Mouse (Mus musculus): ENCODE data around the gene Homer1. TPM values are rescaled to one million over a fixed set of nuclear protein-coding genes. Genes with fewer than 3 reads are reported as not detected.
A peak's percentile ranks its signal among the peaks of the same experiment; 100 is the strongest.

Gene Homer1
- polyA plus RNA-seq, 1 experiment from 2014 or later = 11.1 TPM

- Histone ChIP-seq H3K36me3 (ENCODE audit: control insufficient read depth, insufficient read depth, low read length) (no peaks in the 10 kb centered on the region), H3K4me3 (ENCODE audit: low read depth, low read length) (no peak overlapping the region), H3K27me3 (ENCODE audit: control insufficient read depth, insufficient read depth, low read length) (no peaks in the 10 kb centered on the region), H3K4me2 (no peak overlapping the region), H3K4me1 (ENCODE audit: control insufficient read depth, insufficient read depth, low read length) (no peaks in the 10 kb centered on the region), H3K9ac (ENCODE audit: low read length) (no peak overlapping the region), H3K9me3 (ENCODE audit: control insufficient read depth, low read length) (no peaks in the 10 kb centered on the region), H3K27ac (ENCODE audit: low read depth, low read length) (no peak overlapping the region)
- 92% methylated on average over 3 of the region's 3 CpGs for WGBS
- ATAC-seq (ENCODE audit: low FRiP score) (no peak), DNase-seq (ENCODE audit: low spot score, missing footprints) (peak; percentile 69)
Observed at GRCm38 (mm10) chr13:93326326-93326725, 26.9 kb downstream of the Homer1 start.

- no peak overlapping the region for H3K27ac ChIP-seq (ENCODE audit: low read depth, low read length)
- H3K4me3 ChIP-seq (ENCODE audit: low read depth, low read length) = no peak overlapping the region
- no peaks in the 10 kb centered on the region for H3K36me3 ChIP-seq (ENCODE audit: control insufficient read depth, insufficient read depth, low read length)
- H3K4me2 ChIP-seq = no peak overlapping the region
- no peaks in the 10 kb centered on the region for H3K9me3 ChIP-seq (ENCODE audit: control insufficient read depth, low read length)
- H3K4me1 ChIP-seq (ENCODE audit: control insufficient read depth, insufficient read depth, low read length) = no peaks in the 10 kb centered on the region
- 78% methylated on average over 2 of the region's 2 CpGs for WGBS
- H3K27me3 ChIP-seq (ENCODE audit: control insufficient read depth, insufficient read depth, low read length) = no peaks in the 10 kb centered on the region
- no peak for ATAC-seq (ENCODE audit: low FRiP score)
- H3K9ac ChIP-seq (ENCODE audit: low read length) = no peak overlapping the region
- DNase-seq (ENCODE audit: low spot score, missing footprints) = no peak
Observed at GRCm38 (mm10) chr13:93331721-93332120, 32.3 kb downstream of the Homer1 start.

GRCm38 (mm10) chr13:93332491-93332890, 33.1 kb downstream of the Homer1 start:
- Histone ChIP-seq H3K27me3 (ENCODE audit: control insufficient read depth, insufficient read depth, low read length) (no peaks in the 10 kb centered on the region), H3K9ac (ENCODE audit: low read length) (no peak overlapping the region), H3K4me2 (no peak overlapping the region), H3K36me3 (ENCODE audit: control insufficient read depth, insufficient read depth, low read length) (no peaks in the 10 kb centered on the region), H3K9me3 (ENCODE audit: control insufficient read depth, low read length) (no peaks in the 10 kb centered on the region), H3K27ac (ENCODE audit: low read depth, low read length) (no peak overlapping the region), H3K4me3 (ENCODE audit: low read depth, low read length) (no peak overlapping the region), H3K4me1 (ENCODE audit: control insufficient read depth, insufficient read depth, low read length) (no peaks in the 10 kb centered on the region)
- WGBS = 95% methylated on average over 13 of the region's 13 CpGs
- ATAC-seq (ENCODE audit: low FRiP score) (no peak), DNase-seq (ENCODE audit: low spot score, missing footprints) (no peak)

- Histone ChIP-seq H3K4me2 (no peak overlapping the region), H3K27me3 (ENCODE audit: control insufficient read depth, insufficient read depth, low read length) (no peaks in the 10 kb centered on the region), H3K4me1 (ENCODE audit: control insufficient read depth, insufficient read depth, low read length) (no peaks in the 10 kb centered on the region), H3K9ac (ENCODE audit: low read length) (no peak overlapping the region), H3K36me3 (ENCODE audit: control insufficient read depth, insufficient read depth, low read length) (no peaks in the 10 kb centered on the region), H3K9me3 (ENCODE audit: control insufficient read depth, low read length) (no peaks in the 10 kb centered on the region), H3K27ac (ENCODE audit: low read depth, low read length) (no peak overlapping the region), H3K4me3 (ENCODE audit: low read depth, low read length) (no peak overlapping the region)
- peak; percentile 31 for DNase-seq (ENCODE audit: low spot score, missing footprints)
- 95% methylated on average over 3 of the region's 3 CpGs for WGBS
- no peak for ATAC-seq (ENCODE audit: low FRiP score)
Observed at GRCm38 (mm10) chr13:93335337-93335736, 35.9 kb downstream of the Homer1 start.

- no peaks in the 10 kb centered on the region for H3K9me3 ChIP-seq (ENCODE audit: control insufficient read depth, low read length)
- WGBS = 72% methylated on average over 5 of the region's 5 CpGs
- DNase-seq (ENCODE audit: low spot score, missing footprints) (peak; percentile 61), ATAC-seq (ENCODE audit: low FRiP score) (no peak)
- no peaks in the 10 kb centered on the region for H3K27me3 ChIP-seq (ENCODE audit: control insufficient read depth, insufficient read depth, low read length)
- H3K4me1 ChIP-seq (ENCODE audit: control insufficient read depth, insufficient read depth, low read length) = no peaks in the 10 kb centered on the region
- H3K4me3 ChIP-seq (ENCODE audit: low read depth, low read length) = no peak overlapping the region
- no peak overlapping the region for H3K27ac ChIP-seq (ENCODE audit: low read depth, low read length)
- H3K9ac ChIP-seq (ENCODE audit: low read length) = no peak overlapping the region
- no peaks in the 10 kb centered on the region for H3K36me3 ChIP-seq (ENCODE audit: control insufficient read depth, insufficient read depth, low read length)
- no peak overlapping the region for H3K4me2 ChIP-seq
Observed at GRCm38 (mm10) chr13:93338394-93338793, 39.0 kb downstream of the Homer1 start.

- H3K4me2 ChIP-seq = no peak overlapping the region
- H3K9me3 ChIP-seq (ENCODE audit: control insufficient read depth, low read length) = no peaks in the 10 kb centered on the region
- no peaks in the 10 kb centered on the region for H3K27me3 ChIP-seq (ENCODE audit: control insufficient read depth, insufficient read depth, low read length)
- H3K4me3 ChIP-seq (ENCODE audit: low read depth, low read length) = no peak overlapping the region
- no peak for ATAC-seq (ENCODE audit: low FRiP score)
- H3K4me1 ChIP-seq (ENCODE audit: control insufficient read depth, insufficient read depth, low read length) = no peaks in the 10 kb centered on the region
- DNase-seq (ENCODE audit: low spot score, missing footprints) = peak; percentile 45
- no peak overlapping the region for H3K27ac ChIP-seq (ENCODE audit: low read depth, low read length)
- 93% methylated on average over 3 of the region's 3 CpGs for WGBS
- no peak overlapping the region for H3K9ac ChIP-seq (ENCODE audit: low read length)
- no peaks in the 10 kb centered on the region for H3K36me3 ChIP-seq (ENCODE audit: control insufficient read depth, insufficient read depth, low read length)
Observed at GRCm38 (mm10) chr13:93340555-93341278, 41.3 kb downstream of the Homer1 start.

GRCm38 (mm10) chr13:93342641-93343040, 43.2 kb downstream of the Homer1 start:
- H3K27ac ChIP-seq (ENCODE audit: low read depth, low read length) = no peak overlapping the region
- no peaks in the 10 kb centered on the region for H3K27me3 ChIP-seq (ENCODE audit: control insufficient read depth, insufficient read depth, low read length)
- H3K9ac ChIP-seq (ENCODE audit: low read length) = no peak overlapping the region
- no peak overlapping the region for H3K4me2 ChIP-seq
- no peaks in the 10 kb centered on the region for H3K4me1 ChIP-seq (ENCODE audit: control insufficient read depth, insufficient read depth, low read length)
- H3K4me3 ChIP-seq (ENCODE audit: low read depth, low read length) = no peak overlapping the region
- H3K36me3 ChIP-seq (ENCODE audit: control insufficient read depth, insufficient read depth, low read length) = no peaks in the 10 kb centered on the region
- no peaks in the 10 kb centered on the region for H3K9me3 ChIP-seq (ENCODE audit: control insufficient read depth, low read length)
- no peak for ATAC-seq (ENCODE audit: low FRiP score)
- DNase-seq (ENCODE audit: low spot score, missing footprints) = peak; percentile 4
- WGBS = 83% methylated on average over 5 of the region's 5 CpGs

- H3K4me2 ChIP-seq = no peak overlapping the region
- no peaks in the 10 kb centered on the region for H3K27me3 ChIP-seq (ENCODE audit: control insufficient read depth, insufficient read depth, low read length)
- no peak overlapping the region for H3K4me3 ChIP-seq (ENCODE audit: low read depth, low read length)
- no peak for DNase-seq (ENCODE audit: low spot score, missing footprints)
- H3K36me3 ChIP-seq (ENCODE audit: control insufficient read depth, insufficient read depth, low read length) = no peaks in the 10 kb centered on the region
- H3K27ac ChIP-seq (ENCODE audit: low read depth, low read length) = no peak overlapping the region
- H3K4me1 ChIP-seq (ENCODE audit: control insufficient read depth, insufficient read depth, low read length) = no peaks in the 10 kb centered on the region
- H3K9me3 ChIP-seq (ENCODE audit: control insufficient read depth, low read length) = no peaks in the 10 kb centered on the region
- 93% methylated on average over 1 of the region's 1 CpGs for WGBS
- no peak for ATAC-seq (ENCODE audit: low FRiP score)
- no peak overlapping the region for H3K9ac ChIP-seq (ENCODE audit: low read length)
Observed at GRCm38 (mm10) chr13:93344395-93344794, 45.0 kb downstream of the Homer1 start.

- no peak overlapping the region for H3K4me3 ChIP-seq (ENCODE audit: low read depth, low read length)
- H3K9me3 ChIP-seq (ENCODE audit: control insufficient read depth, low read length) = no peaks in the 10 kb centered on the region
- no peaks in the 10 kb centered on the region for H3K4me1 ChIP-seq (ENCODE audit: control insufficient read depth, insufficient read depth, low read length)
- ATAC-seq (ENCODE audit: low FRiP score) = no peak
- WGBS = 81% methylated on average over 3 of the region's 3 CpGs
- no peak overlapping the region for H3K27ac ChIP-seq (ENCODE audit: low read depth, low read length)
- DNase-seq (ENCODE audit: low spot score, missing footprints) = peak; percentile 6
- no peaks in the 10 kb centered on the region for H3K36me3 ChIP-seq (ENCODE audit: control insufficient read depth, insufficient read depth, low read length)
- H3K4me2 ChIP-seq = no peak overlapping the region
- H3K27me3 ChIP-seq (ENCODE audit: control insufficient read depth, insufficient read depth, low read length) = no peaks in the 10 kb centered on the region
- no peak overlapping the region for H3K9ac ChIP-seq (ENCODE audit: low read length)
Observed at GRCm38 (mm10) chr13:93345854-93346253, 46.4 kb downstream of the Homer1 start.

Data from midbrain, embryonic 11.5 days (tissue).